Mouse (Mus musculus) spleen, adult 10 weeks (tissue): ENCODE results near the gene Ror2. TPM values are rescaled to one million over a fixed set of nuclear protein-coding genes. Genes with fewer than 3 reads are reported as not detected.

Source experiments
- polyA plus RNA-seq: library from polyadenylated mRNA; stranded (reverse); fragments of 350-450 nt; fragmentation: Illumina TruSeq; extraction: RNeasy Lipid Tissue Mini Kit (QIAGEN cat#74804); gene quantifications from one replicate; pipeline ENCODE4 v1.2.3, GENCODE M21; 2015; ENCODE audit warnings: low replicate concordance; ENCODE audit not compliant: insufficient read depth

Ror2 gene
- 0.26 TPM for polyA plus RNA-seq

DNA sequence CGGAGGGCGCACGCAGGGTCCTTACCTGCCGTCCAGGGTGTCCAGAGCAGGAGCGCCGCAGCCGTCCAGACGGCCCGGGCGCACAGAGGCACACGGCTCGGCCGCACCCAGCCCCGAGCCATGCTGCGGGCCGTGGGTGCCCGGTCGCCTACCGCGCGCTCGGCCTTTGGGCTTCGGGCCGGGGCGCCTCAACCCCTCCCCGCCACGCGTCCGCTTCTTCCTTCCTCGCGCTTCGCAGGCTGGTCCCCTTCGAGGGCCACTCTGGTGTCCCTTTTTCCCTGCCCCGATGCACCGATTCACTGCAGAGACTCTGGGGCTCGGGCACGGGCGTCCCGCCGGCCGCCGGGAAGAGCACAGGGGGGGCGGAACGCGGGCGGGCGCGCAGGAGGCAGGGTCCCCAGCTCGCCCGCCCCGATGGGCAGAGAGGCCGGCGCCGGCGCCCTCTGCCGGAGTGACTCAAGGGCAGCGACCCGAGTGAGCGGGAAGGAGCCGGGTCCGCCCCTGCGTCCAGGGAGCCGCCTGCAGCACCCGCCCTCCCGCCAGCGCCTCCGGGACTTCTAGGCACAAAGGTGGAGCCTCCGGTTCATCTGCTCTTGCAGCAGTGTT lies at the start of gene Ror2:
Gene Ror2 (minus strand): TSS at position 369 of the 606 bp plus-strand sequence.

Other genes with a start within 250 kb of the Ror2 start
- gene Sptlc1, start 91.3 kb upstream of the Ror2 start, polyA plus RNA-seq = 36.9 TPM
- gene Msx2, start 186.9 kb upstream of the Ror2 start, polyA plus RNA-seq = not detected